Mouse (Mus musculus): ENCODE results near the gene Olfr1395.

- TF ChIP-seq CTCF (IDR thresholded peaks at IDR 0.05; ENCODE audit: low read depth, low read length) (no peak), GATA1 (IDR thresholded peaks at IDR 0.05; ENCODE audit: borderline replicate concordance, low read length) (no peak), TAL1 (conservative IDR thresholded peaks at IDR 0.05; ENCODE audit: low read depth, low read length) (no peak), POLR2AphosphoS5 (IDR thresholded peaks at IDR 0.05; ENCODE audit: insufficient replicate concordance, low read depth, low read length) (no peak)
These were observed 44.9 kb downstream of the Olfr1395 start, which contains the start of gene Btnl9 for GRCm38 (mm10) chr11:49186955-49187488.

Data from G1E (cell line).